Mouse (Mus musculus): ENCODE measurements at regions not wholly inside any gene's neighbourhood (a gene's known extent, or its start where the extent isn't known, plus 50 kb on each side); places are given as distances from the start of the nearest gene placed in this dataset.

DNA sequence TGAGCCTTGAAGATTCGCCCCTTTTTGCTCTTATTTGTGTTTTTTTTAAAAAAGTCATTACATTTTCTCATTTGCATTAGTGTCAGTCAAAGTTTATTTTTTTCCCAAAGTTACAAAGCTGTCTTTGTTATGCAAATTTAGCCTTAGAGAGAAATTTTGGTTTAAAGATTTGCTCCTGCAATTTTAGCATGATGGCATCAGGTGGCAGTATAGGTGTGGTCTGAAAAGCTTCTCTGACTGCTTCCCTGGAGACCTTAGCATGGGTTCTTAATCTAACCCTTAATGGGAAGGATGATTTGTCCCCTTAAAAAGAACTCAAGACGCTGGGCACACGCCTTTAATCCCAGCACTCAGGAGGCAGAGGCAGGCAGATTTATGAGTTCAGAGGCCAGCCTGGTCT, 451.2 kb downstream of the Slc4a3 start:
- in situ Hi-C loops (cut with MboI; ENCODE audit: low pct_ligation_motif_present, low pct_unique_long_range_greater_than_20kb, low sequenced_read_pairs) = no loop called here
- dilution Hi-C loops (cut with MboI; ENCODE audit: extremely low pct_ligation_motif_present, extremely low pct_unique_long_range_greater_than_20kb, low sequenced_read_pairs) = no loop called here
- Histone ChIP-seq H3K9me3 (replicated peaks; ENCODE audit: low read length) (no peaks in the 10 kb centered on the region), H3K36me3 (replicated peaks in 1 of 2; ENCODE audit: control insufficient read depth in 1 of 2, insufficient read depth in 1 of 2, low read length in 1 of 2) (no peaks in the 10 kb centered on the region), H3K79me2 (replicated peaks; ENCODE audit: control insufficient read depth, extremely low read depth, insufficient read depth, poor library complexity, severe bottlenecking) (no peaks in the 10 kb centered on the region), H3K27me3 (replicated peaks) (no peaks in the 10 kb centered on the region), H3K4me2 (ENCODE audit: insufficient read depth, low read depth, poor library complexity, severe bottlenecking) (no peak overlapping the region), H3K4me1 (ENCODE audit: control insufficient read depth in 1 of 2, insufficient read depth in 2 of 2) (no peaks in the 10 kb centered on the region), H3K4me3 (replicated peaks in 1 of 3; ENCODE audit: low read depth in 2 of 3, low read length in 2 of 3, poor library complexity in 1 of 3) (no peak overlapping the region), H3K9ac (ENCODE audit: insufficient read depth, low read depth) (no peak overlapping the region), H3K27ac (ENCODE audit: insufficient read depth, low read depth) (no peak overlapping the region)
- TF ChIP-seq RAD21 (IDR thresholded peaks at IDR 0.05; ENCODE audit: low read depth, low read length) = peak; percentile 26
- no peak for TF ChIP-seq TCF12 (IDR thresholded peaks at IDR 0.05; ENCODE audit: low read depth, low read length)
- peak; percentile 17 for DNase-seq (ENCODE audit: extremely low read depth)

DNA sequence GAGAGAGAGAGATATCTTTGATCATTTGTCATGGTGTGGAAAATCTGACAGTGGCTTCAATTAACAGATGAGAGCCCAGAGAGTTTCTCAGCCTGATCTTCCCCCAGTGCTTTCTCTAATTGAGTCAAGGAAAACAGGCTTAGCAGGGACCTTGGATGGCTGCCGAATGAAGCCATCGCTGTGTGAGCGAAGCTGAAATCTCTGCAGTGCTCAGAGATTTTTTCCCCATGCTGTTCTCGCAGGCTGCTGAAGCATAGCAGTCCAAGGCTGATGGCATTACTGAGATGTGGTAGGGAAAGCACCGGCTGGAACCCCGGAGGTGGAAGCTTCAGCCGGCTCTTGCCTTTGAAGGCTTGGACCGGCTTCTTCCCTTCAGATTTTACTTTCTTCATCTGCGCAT, 455.1 kb downstream of the Slc4a3 start:
- Histone ChIP-seq H3K36me3 (replicated peaks in 1 of 2; ENCODE audit: control insufficient read depth in 1 of 2, insufficient read depth in 1 of 2, low read length in 1 of 2) (no peaks in the 10 kb centered on the region), H3K9ac (ENCODE audit: insufficient read depth, low read depth) (no peak overlapping the region), H3K27ac (ENCODE audit: insufficient read depth, low read depth) (no peak overlapping the region), H3K4me1 (ENCODE audit: control insufficient read depth in 1 of 2, insufficient read depth in 2 of 2) (no peaks in the 10 kb centered on the region), H3K79me2 (replicated peaks; ENCODE audit: control insufficient read depth, extremely low read depth, insufficient read depth, poor library complexity, severe bottlenecking) (no peaks in the 10 kb centered on the region), H3K4me2 (ENCODE audit: insufficient read depth, low read depth, poor library complexity, severe bottlenecking) (no peak overlapping the region), H3K27me3 (replicated peaks) (no peaks in the 10 kb centered on the region), H3K9me3 (replicated peaks; ENCODE audit: low read length) (no peaks in the 10 kb centered on the region), H3K4me3 (replicated peaks in 1 of 3; ENCODE audit: low read depth in 2 of 3, low read length in 2 of 3, poor library complexity in 1 of 3) (no peak overlapping the region)
- in situ Hi-C loops (cut with MboI; ENCODE audit: low pct_ligation_motif_present, low pct_unique_long_range_greater_than_20kb, low sequenced_read_pairs) (no loop called here), dilution Hi-C loops (cut with MboI; ENCODE audit: extremely low pct_ligation_motif_present, extremely low pct_unique_long_range_greater_than_20kb, low sequenced_read_pairs) (no loop called here)
- DNase-seq (ENCODE audit: extremely low read depth) = no peak
- TF ChIP-seq SMC3 (IDR thresholded peaks at IDR 0.05; ENCODE audit: low read depth, low read length) = no peak

DNA sequence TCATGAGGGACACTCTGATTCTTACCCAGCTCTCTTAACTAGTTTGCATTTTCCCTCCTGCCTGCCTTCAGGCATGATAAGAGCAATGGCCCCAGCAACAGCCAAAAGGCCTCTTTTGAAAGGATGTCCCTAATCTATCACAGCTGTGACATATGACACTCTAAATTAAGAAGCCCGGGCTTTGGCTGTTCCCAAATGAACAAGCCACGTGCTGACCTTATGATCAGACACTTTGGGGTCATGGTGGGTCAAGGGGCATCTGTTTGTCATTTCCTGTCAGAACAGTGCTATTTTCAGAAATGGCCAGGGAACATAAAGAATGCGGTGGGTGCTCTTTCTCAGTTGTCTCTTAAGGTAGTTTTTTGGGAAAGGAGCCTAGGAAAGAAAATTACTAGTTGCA, 463.5 kb downstream of the Slc4a3 start:
- H3K4me3 ChIP-seq (replicated peaks in 1 of 3; ENCODE audit: low read depth in 2 of 3, low read length in 2 of 3, poor library complexity in 1 of 3) = no peak overlapping the region
- H3K79me2 ChIP-seq (replicated peaks; ENCODE audit: control insufficient read depth, extremely low read depth, insufficient read depth, poor library complexity, severe bottlenecking) = no peaks in the 10 kb centered on the region
- H3K9ac ChIP-seq (ENCODE audit: insufficient read depth, low read depth) = no peak overlapping the region
- H3K9me3 ChIP-seq (replicated peaks; ENCODE audit: low read length) = no peaks in the 10 kb centered on the region
- H3K36me3 ChIP-seq (replicated peaks in 1 of 2; ENCODE audit: control insufficient read depth in 1 of 2, insufficient read depth in 1 of 2, low read length in 1 of 2) = no peaks in the 10 kb centered on the region
- H3K27ac ChIP-seq (ENCODE audit: insufficient read depth, low read depth) = no peak overlapping the region
- no peak overlapping the region for H3K4me2 ChIP-seq (ENCODE audit: insufficient read depth, low read depth, poor library complexity, severe bottlenecking)
- peaks cover 0 to 7% of the 10 kb centered on the region in 2 experiments; a peak in 1 of 4 replicates for H3K4me1 ChIP-seq (ENCODE audit: control insufficient read depth in 1 of 2, insufficient read depth in 2 of 2)
- no peak for DNase-seq (ENCODE audit: extremely low read depth)
- no peak for TF ChIP-seq ZKSCAN1 (IDR thresholded peaks at IDR 0.05; ENCODE audit: borderline replicate concordance, low read depth, low read length)
- no peak for TF ChIP-seq ETS1 (conservative IDR thresholded peaks at IDR 0.05; ENCODE audit: low read depth, low read length)
- no peak for TF ChIP-seq TBP (conservative IDR thresholded peaks at IDR 0.05; ENCODE audit: low read depth, low read length)
- TF ChIP-seq ZC3H11A (IDR thresholded peaks at IDR 0.05; ENCODE audit: low read depth, low read length) = no peak
- TF ChIP-seq NELFE (IDR thresholded peaks at IDR 0.05; ENCODE audit: low read depth, low read length) = no peak
- no peak for TF ChIP-seq RAD21 (IDR thresholded peaks at IDR 0.05; ENCODE audit: low read depth, low read length)
- no peak for TF ChIP-seq NRF1 (IDR thresholded peaks at IDR 0.05; ENCODE audit: low read depth, low read length)
- no peak for TF ChIP-seq UBTF (IDR thresholded peaks at IDR 0.05; ENCODE audit: low read depth, low read length)
- TF ChIP-seq MAZ (IDR thresholded peaks at IDR 0.05; ENCODE audit: low read depth, low read length) = no peak
- TF ChIP-seq PAX5 (IDR thresholded peaks at IDR 0.05; ENCODE audit: low read length) = no peak
- in situ Hi-C loops (cut with MboI; ENCODE audit: low pct_ligation_motif_present, low pct_unique_long_range_greater_than_20kb, low sequenced_read_pairs) (no loop called here), dilution Hi-C loops (cut with MboI; ENCODE audit: extremely low pct_ligation_motif_present, extremely low pct_unique_long_range_greater_than_20kb, low sequenced_read_pairs) (no loop called here)
- H3K27me3 ChIP-seq (replicated peaks) = no peaks in the 10 kb centered on the region

Measured in CH12.LX (cell line).